Mouse (Mus musculus) gastrocnemius, postnatal 36 days (tissue): ENCODE results near the gene Grik3. TPM values are rescaled to one million over a fixed set of nuclear protein-coding genes. Genes with fewer than 3 reads are reported as not detected.

Experiments
- DNase-seq, 2 experiments: peaks; one replicate each; pipeline ENCODE4 v3.0.0; 2022
- intact Hi-C: fragments of 180-260 bp; cut with DNase I; formaldehyde crosslinking; loops from one replicate; pipeline ENCODE4 v1.15.1; 2025
- total RNA-seq, 2 experiments: library from RNA; stranded (reverse); gene quantifications; 2 replicates each; pipeline ENCODE4 v1.2.3; 2021

Gene Grik3
- total RNA-seq, 2 experiments from 2014 or later, result 0.05 to 0.10 TPM

DNA sequence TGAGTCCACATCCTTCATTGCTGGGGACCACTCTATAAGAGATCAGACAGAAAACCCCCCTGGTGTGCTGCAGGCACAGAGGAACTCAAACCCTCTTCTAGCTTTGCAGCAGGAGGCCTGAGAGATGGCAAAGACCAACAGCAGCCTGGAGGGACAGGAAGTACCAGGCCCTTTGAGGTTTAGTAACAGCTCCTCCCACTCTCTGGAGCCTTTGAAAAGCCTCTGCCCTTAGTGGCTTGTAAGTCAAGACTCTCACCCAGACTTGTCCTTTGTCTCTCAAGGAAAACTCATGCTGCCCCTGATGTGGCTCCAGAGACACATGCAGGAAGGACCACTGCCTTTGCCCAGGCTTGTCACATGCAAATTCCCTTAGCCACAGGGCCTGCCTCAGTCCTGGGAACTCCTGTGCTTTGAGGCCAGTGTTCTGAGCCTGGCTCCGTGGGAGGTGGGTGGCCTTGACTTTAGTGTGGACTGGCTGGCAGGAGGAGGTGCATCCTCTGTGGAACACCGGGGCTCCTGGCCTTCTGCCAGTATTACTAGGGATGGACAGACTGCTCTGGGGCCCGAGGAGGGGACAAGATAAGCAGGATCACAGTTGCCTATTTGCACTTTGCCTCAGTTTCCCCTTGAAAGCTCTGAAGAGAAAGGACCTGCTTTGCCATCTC is 47.9 kb downstream of the Grik3 start:
- intact Hi-C loops, result no loop called here
- DNase-seq, result no peak

DNA sequence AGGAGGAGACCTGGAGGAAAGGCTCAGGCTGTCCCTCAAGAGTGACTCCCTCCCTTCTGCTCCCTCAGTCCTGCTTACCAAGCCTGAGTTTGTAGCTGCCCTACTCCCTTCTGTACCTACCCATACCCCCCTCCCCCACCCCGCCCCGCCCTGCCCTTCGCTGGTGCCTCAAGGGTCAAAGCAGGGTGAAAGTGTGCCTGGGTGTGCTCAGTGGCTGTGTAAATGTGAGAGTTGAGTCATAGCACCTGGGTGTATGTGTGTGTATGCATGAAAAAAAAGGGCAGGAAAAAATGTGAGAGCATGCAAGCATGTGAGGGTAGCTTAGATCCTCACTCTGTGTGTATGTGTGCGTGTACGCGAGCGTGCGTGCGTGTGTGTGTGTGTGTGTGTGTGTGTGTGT is 49.1 kb downstream of the Grik3 start:
- intact Hi-C loops, result no loop called here
- no peak for DNase-seq

DNA sequence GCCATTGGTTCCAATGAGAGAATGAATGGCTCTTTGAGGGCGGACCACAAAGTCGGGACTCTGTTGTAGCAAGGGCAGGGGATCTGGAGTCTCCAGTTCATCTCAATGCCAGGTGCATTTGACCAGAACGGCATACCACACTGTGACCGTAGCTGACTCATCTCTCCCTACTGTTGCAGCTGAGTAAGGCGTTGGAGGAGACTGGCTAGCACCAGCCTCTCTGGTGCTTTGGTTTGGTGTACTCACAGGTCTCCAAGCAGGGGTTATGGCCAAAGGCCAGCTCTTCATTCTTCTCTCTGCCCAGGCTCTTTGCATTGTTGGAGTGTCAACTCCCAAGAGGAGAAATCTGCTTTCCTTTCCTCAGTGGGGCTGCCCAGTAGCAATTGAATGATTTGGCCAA is 52.7 kb downstream of the Grik3 start:
- no peak for DNase-seq
- intact Hi-C loops, result no loop called here

DNA sequence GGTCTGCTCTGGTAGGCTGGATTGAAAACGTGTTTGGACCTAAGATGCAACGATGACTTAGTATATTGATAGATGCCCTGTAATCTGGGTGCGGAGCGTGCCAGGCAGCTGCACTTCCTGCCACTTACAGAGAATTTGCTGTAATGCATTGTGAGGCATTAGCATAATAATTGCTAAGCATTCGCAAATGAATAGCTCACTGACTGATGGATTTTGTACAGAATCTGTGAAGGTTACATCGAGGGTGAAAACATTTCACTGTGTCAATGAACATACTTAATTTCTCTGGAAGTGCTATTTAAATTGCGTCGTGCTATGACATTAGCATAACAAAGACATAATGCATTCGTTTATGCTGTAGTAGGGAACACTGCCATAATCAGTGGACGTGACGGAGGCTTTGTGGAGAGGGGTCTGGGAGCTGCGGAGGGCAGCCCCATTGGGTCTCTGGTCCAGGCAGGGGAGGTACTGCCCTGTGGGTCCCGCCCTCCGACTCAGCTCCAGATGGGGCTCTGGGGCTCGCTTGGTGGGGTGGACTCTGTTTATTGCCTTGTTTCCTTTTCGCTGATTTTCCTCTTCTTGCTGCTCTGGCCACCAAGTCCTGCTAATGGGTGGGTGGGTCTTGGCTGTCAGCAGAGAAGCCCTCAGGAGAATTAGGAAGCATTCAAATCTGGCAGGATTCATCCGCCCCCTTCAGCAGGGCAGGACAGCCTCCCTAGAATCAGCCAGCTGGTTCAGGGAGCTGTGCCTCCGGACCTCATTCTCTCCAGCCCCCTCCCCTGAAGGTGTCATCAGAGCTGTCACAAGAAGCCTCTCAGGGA is 54.7 kb downstream of the Grik3 start:
- intact Hi-C loops, result no loop called here
- no peak for DNase-seq

DNA sequence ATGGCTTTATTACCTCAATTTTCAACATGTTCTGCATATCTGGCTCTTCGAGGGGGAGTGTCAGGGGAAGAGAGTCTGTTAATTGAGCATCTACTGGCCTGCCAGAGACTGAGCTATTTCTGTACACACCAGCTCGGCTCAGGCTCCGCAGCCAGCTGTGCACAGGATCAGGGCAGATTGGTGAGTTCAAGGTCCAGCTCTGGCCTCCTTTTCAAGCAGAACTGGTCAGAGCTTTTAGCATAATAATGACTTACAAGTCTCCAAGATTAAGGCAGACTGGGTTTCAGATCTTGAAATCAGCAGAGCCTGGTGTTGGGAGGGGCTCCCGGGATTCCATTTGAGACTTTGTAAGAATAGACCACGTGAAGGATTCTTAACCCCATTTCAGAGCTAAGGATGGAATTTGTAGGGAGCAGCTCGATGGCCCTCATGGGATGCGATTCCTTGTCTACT is 55.3 kb downstream of the Grik3 start:
- DNase-seq, result no peak
- intact Hi-C loops, result no loop called here

DNA sequence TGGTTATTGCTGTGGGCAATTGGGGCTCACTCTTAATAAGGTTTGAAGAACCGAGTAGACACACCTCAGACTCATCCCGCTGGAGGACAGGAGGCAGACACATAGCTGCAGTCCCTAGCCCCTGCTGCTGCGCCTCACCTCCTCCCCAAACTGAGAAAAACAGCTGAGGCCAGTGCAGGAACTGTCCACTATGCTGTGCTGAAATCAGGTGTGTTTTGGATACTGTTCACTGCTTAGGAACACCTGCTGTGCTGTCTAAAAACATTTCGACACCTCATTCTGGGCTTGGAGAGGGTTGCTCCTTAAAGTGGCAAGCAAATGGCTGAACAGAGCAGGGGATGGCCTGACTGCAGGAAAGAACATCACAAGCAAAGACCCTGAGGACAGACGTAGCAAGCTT is 57.7 kb downstream of the Grik3 start:
- no peak for DNase-seq
- intact Hi-C loops, result no loop called here

DNA sequence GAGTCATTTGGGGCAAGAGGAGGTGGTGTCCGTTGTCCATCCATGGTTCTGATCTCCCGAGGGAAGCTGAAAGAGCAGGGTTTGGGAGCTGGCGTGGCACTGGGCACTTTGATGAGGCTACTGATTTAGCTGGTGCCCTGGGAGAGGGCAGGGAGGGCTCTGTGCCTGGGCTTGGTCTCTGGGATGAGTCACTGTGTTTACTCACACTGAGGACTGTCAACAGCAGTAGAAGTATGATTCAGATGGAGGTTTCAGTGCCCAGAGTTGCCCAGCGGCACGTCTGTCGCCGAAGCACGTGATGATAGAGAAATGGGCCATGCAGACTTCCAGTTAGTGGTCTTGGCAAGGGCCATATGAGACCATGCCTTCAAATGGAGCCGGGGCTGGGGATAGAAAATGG is 63.3 kb downstream of the Grik3 start:
- no peak for DNase-seq
- intact Hi-C loops, result no loop called here

DNA sequence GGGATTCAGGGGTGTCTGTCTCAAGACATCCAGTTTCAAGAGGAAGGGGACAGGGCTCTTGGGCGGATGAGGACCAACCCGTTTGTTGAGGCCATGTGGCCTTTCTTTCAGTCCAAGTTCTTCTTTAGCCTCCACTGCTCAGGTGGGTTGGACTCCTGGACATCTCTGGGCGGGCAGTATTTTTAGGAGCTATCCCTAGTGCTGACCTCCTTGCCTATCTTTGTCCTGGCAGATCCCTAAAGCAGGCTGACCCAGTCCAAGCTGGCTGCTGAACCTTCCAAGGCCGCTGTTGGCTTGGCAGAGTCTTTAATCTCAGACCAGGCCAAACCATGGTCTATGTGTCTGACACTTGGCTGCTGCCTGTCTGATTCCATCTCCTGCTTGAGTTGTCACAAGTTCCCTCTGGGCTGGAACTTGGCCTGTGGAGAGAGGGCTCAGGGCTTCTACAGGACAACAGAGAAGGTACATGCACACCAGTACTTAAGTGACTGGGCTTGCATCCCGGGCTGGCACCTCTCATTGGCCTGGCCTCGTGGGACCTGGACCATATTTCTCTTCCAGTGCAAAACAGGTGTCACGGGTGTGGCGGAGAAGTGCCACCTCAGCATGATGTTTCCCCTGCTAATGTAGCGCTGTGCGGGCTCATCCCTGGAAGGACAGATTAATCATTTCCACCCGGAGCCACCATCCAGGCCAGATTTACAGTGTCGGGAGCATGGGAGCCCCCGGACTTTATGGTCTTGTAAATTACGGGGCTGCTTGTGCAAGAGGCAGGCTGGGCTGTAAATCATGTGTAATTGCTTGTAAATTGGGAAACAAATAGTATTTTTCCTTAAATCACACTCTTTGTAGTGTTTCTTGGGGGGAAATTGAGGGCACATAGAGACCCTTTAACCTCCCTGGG is 66.2 kb downstream of the Grik3 start:
- intact Hi-C loops, result no loop called here
- DNase-seq, result no peak

DNA sequence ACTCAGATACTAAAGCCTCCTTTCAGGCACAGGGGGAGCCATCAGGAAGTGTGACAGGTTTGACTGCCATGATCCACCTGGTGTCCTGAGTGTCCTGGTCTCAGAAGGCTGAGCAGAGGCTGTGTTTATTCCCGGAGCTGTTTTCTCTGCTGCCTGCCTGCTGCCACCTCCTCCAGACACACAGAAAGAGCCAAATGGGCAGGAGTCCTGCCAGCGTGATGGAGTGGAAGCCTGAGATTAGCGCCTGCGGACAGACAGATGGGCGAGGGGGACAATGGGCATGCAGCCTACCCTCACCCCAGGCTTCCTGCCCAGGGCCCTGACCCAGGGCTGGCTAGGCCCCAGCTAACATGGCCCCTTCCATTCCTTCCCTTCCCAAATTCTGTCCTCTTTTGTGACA is 69.1 kb downstream of the Grik3 start:
- intact Hi-C loops, result no loop called here

DNA sequence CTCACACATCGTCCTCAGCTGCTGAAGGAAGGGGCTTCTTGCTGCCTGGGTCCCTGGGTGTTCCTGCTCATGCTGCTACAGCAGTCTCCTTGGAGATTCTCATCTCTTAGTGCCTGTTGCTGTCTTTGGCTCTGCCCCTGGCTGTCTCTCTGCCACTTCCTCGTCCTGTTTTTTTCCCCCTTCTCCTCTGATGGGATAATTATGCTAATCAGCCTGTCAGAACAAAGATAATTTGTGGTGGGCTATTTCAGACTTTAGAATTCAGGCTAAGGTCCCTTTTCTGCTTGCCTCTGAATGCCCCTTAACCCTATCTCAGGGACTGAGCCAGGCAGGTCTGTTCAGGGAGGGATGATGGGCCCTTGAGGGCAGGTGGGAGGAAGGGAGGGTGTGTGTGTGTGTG is 70.3 kb downstream of the Grik3 start:
- intact Hi-C loops, result no loop called here
- DNase-seq, result no peak

More for the DNA sequence above, 69.1 kb downstream of the Grik3 start:
- no peak for DNase-seq

DNA sequence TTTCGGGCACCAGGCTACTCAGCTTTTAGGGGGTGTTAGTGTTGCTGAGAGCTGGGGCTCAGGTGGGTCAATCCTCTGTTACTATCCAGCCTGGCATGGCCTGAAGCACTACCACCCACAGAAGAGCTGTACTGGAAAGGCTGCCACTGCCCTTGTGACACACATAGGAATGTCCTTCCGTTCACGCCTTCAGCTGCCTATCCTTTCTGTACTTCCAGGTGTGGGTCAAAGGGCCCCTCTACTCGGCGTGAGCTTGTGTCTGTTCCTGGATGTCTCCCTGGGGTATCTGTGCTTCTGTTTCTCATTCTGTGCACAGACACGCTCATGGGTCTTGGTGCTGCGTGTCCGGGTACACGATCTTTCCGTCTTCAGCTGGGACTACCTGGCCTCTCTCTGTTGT is 73.1 kb downstream of the Grik3 start:
- intact Hi-C loops, result no loop called here
- no peak for DNase-seq

DNA sequence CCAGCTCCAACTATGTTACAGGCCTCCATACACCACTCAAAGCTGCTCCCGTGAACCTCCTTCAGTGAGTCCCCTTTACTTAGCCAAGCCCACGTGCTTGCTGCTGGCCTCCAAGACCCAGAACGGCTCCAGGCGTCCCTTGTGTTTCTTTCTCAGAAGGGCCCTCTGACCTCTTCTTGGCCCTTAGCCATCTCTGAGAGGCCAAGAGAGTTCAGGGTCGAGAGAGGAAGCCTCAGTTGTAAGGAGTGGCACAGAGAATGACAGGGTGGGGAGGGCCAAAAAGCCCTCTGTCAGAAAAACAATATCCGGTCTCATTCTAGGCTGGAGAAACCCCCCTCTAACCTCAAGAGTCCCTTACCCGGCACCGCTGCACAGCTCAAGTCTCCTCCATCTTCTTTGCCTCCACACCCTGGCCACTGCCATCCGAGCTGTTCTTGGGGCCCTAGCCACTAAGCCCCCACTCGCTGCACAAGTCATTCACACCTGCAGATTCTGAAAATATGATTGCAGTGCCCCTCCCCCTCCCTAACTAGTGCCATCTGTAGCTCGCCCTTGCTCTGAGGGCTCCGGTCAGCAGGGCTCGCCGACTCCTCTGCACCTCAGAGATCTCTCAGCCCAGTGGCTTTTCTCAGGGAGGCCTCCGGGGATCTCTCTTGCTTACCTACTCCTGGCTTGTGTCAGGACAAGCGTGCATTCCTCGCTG is 73.7 kb downstream of the Grik3 start:
- DNase-seq, result no peak
- intact Hi-C loops, result no loop called here

DNA sequence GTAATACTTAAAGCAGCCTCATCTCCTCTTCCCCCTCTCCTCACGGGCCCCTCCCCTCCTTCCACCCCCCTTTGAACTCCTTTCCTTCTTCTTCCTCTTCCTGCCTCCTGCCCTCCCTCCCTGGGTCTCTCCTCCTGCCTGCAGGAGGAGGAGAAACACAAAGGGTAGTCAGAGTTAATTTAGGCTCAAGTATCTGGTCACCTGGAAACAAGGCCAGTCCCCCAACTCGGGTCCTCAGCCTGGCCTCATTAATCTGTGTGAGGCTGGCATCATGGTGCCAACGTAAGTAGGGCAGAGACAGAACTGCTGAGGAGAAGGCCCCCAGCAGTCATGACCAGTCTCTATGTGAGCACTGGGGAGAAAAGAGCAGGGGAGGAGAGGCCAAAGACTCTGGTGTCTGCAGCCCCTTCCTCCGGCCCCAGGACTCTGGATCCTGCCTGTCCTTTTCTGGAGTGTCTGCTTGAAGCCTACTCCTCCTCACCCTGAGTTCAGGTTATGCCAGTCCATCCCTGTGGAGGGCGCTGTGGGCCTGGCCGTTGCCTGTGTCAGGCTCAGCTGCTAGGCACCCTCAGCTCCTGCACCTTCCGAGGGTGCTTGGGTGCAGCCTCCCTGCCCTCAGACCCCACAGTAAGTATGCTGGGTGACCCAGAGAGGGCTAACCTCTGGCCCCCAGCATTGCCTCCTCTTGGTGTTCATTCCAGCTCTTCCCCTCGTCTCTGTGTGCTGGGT is 75.4 kb downstream of the Grik3 start:
- intact Hi-C loops, result no loop called here
- no peak for DNase-seq

DNA sequence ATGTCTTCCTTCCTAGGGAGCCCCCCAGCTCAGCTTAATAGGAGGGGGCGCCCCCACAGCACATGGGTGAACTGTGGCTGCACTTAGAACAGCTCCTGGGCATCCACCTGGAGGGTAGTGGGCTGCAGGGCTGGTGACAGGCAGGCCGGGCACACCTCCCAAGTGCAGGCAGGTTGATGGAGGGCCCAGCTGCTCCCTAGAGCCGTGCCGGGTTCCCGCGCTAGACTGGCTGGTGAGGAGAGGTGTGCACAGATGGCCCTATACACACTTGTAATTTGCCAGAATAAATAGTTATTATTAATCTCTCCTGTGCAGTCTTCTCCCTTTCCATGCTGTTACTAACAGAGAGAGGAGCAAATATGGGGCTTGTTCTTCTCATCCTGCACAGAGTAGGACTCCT is 77.7 kb downstream of the Grik3 start:
- DNase-seq, result no peak
- intact Hi-C loops, result no loop called here

DNA sequence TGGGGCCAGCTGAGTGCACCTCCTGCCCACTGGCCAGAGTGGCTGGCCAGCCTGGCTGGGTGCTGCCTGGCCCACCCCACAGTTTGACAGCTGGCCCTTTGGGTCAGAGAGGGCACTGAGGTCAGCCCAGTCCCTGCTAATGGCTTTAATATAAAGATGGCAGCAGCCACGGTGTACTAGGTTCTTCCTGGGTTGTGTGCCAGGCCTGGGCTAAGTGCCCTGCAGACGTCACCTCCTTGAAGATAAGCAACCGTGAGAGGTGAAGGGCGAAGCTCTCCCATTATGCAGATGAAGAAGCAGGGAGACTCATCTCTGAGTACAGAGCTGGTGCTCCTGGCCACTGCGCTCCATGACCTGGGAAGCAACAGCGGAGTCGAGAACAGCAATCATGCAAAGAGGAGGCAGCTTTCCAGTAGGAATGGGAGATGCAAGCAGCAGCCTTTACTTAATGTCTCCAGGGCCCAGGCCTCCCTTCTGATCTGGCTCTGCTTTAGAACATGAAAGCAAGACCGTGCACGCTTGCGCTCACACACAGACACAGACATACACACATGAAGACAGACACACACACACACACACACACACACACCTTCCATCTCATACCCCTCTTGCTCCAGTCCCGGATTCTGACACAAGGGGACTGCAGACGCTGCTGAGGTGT is 81.3 kb downstream of the Grik3 start:
- intact Hi-C loops, result no loop called here

DNA sequence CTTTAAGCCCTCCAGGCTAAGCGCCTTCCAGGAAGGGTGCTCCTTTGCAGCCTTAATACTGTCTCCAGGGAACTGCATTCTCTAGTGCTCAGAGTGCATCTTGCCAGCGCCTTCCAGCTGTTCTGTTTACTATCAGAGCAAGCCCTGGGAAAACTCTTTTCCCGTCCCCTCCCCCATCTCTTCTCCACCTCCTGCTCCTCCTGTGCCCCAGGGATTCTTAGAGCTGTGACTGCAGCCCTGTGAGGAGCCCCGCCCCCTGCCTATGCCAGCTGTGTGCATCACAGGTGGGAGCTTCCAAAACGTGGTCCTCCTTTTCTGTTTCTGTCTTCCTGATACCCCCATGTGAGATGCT is 81.8 kb downstream of the Grik3 start:
- DNase-seq, result no peak
- intact Hi-C loops, result no loop called here

More for the DNA sequence above, 81.3 kb downstream of the Grik3 start:
- DNase-seq, result no peak

DNA sequence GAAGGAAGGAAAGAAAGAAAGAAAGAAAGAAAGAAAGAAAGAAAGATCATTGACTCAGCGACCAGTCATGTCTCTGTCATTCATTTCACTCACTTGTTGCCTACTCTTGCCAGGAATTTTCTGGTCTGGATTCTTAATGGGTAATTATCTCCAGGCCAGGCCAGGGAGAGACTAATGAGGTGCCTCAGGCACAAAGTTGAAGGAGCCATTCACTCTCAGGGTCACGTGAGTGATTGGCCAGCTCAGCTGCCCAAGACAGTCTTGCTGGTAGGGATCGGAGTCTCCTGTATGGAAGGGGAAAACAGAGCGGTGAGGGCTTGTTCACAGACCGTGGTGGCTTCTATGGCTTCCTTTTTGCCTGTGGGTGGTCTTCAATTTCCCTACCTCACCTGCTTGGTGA is 82.5 kb downstream of the Grik3 start:
- no peak for DNase-seq
- intact Hi-C loops, result no loop called here

DNA sequence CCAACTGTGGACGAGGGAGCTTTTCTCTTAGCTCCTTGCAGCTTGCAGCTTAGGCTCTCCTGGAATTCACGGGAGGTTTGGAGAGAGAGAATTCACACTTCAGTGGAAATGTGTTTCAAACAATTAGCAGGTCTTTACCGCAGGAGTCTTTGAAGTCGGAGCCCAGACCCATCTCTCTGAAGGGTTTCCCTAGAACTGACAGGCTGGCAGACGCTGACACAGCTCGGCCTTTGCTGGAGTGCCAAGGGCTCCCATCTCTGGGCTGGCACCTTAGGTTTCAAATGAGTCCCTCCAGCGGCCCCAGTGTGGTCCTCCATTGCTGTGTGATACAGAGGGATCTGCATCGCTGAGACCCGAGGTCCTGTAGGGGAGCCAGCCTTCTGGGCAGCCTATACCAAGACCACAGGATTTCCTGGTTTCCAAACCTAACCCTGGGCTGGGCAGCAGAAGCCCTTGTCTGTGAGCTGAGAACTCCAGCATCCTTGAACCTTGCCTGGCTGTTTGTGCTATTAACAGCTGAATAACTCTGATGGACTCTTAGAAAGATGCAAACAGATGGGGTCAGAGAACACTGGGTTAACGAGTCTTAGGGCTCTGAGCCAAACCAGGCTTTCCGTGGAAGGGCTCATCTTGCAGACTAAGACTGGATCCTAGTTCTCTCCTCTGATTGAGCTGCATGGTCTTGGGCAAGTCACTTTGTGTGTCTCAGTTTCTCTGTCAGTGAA is 83.6 kb downstream of the Grik3 start:
- no peak for DNase-seq
- intact Hi-C loops, result no loop called here

DNA sequence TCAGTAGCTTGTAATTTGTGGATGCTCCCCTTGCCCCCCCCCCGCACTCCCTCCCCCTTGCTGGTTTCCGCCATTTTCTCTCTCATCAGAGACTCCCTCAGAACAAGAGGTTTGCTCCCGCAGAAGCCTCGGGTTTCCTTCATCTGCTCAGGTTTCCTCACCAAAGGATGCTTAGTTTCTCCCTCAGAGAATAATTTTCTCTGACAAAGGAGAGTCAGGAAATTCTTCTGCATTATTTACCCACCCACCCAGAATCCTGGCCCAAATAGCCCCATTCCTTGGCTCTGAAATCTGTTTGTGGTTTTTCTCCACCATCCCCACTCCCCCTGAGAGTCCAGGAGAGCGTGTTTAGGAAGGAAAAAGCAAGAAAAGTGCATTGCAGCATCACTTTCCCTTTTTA is 89.8 kb downstream of the Grik3 start:
- intact Hi-C loops, result no loop called here
- DNase-seq, result no peak
